Mouse (Mus musculus) left cerebral cortex, adult 9 months (tissue): ENCODE results near the gene Nat8f2.
"Not testable (repeated sequence)": the region's sequence is repeated elsewhere in the genome, so short reads cannot be mapped to it uniquely, and the experiment has no call there.

Source experiments
- DNase-seq, 2 experiments: peaks; one replicate each; pipeline ENCODE4 v3.0.0; 2022; ENCODE audit warnings: low spot score in 2 of 2

Gene Nat8f2

GRCm38 (mm10) chr6:85863840-85864239 lies 5.1 kb downstream of the Nat8f2 start:
- DNase-seq = no peak

- DNase-seq = no peak
Observed at GRCm38 (mm10) chr6:85863136-85863535, 5.8 kb downstream of the Nat8f2 start.

GRCm38 (mm10) chr6:85862565-85862964 lies 6.4 kb downstream of the Nat8f2 start:
- DNase-seq = no peak

- DNase-seq = no peak
Observed at GRCm38 (mm10) chr6:85861247-85861646, 7.7 kb downstream of the Nat8f2 start.

- DNase-seq = peak; percentile 78 to 79
Observed at GRCm38 (mm10) chr6:85856194-85856678, 12.7 kb downstream of the Nat8f2 start.

GRCm38 (mm10) chr6:85853481-85853880 lies 15.5 kb downstream of the Nat8f2 start:
- DNase-seq = no peak

GRCm38 (mm10) chr6:85851062-85851773 lies 17.7 kb downstream of the Nat8f2 start:
- no peak for DNase-seq

- no peak for DNase-seq
Observed at GRCm38 (mm10) chr6:85849240-85849639, 19.7 kb downstream of the Nat8f2 start.

- DNase-seq = no peak
Observed at GRCm38 (mm10) chr6:85848140-85848539, 20.8 kb downstream of the Nat8f2 start.

- DNase-seq = no peak
Observed at GRCm38 (mm10) chr6:85846921-85847320, 22.0 kb downstream of the Nat8f2 start.

- DNase-seq = not testable (repeated sequence)
Observed at GRCm38 (mm10) chr6:85843677-85844458, 25.1 kb downstream of the Nat8f2 start.

GRCm38 (mm10) chr6:85839982-85840381 lies 29.0 kb downstream of the Nat8f2 start:
- peak; percentile 39 to 52 for DNase-seq

- DNase-seq = no peak
Observed at GRCm38 (mm10) chr6:85838674-85839073, 30.3 kb downstream of the Nat8f2 start.

GRCm38 (mm10) chr6:85837307-85837706 lies 31.7 kb downstream of the Nat8f2 start:
- DNase-seq = peak in 1 of 2 experiments; percentile 31

- DNase-seq = peak in 1 of 2 experiments; percentile 51
Observed at GRCm38 (mm10) chr6:85836827-85837226, 32.1 kb downstream of the Nat8f2 start.

- DNase-seq = not testable (repeated sequence)
Observed at GRCm38 (mm10) chr6:85836098-85836497, 32.9 kb downstream of the Nat8f2 start.

- DNase-seq = not testable (repeated sequence)
Observed at GRCm38 (mm10) chr6:85835104-85835503, 33.9 kb downstream of the Nat8f2 start.

GRCm38 (mm10) chr6:85834504-85835100 lies 34.4 kb downstream of the Nat8f2 start:
- DNase-seq = not testable (repeated sequence)

- DNase-seq = no peak
Observed at GRCm38 (mm10) chr6:85831796-85832321, 37.1 kb downstream of the Nat8f2 start, which contains the start of gene Nat8. TSS of gene Nat8 (minus strand) at chr6:85832082.

GRCm38 (mm10) chr6:85829462-85829861 lies 39.5 kb downstream of the Nat8f2 start:
- DNase-seq = no peak

- DNase-seq = no peak
Observed at GRCm38 (mm10) chr6:85825886-85826285, 43.1 kb downstream of the Nat8f2 start.
